Mouse (Mus musculus): ENCODE results near the gene Galnt17.
A peak's percentile ranks its signal among the peaks of the same experiment; 100 is the strongest.

Gene Galnt17

GRCm38 (mm10) chr5:131120296-131120840 is 187.9 kb downstream of the Galnt17 start:
- no peak for DNase-seq (ENCODE audit: low spot score in 2 of 2)

GRCm38 (mm10) chr5:131119896-131120295 is 188.4 kb downstream of the Galnt17 start:
- no peak for DNase-seq (ENCODE audit: low spot score in 2 of 2)

- no peak for DNase-seq (ENCODE audit: low spot score in 2 of 2)
Observed at GRCm38 (mm10) chr5:131117391-131118040, 190.8 kb downstream of the Galnt17 start.

GRCm38 (mm10) chr5:131113850-131114470 is 194.3 kb downstream of the Galnt17 start:
- peak; percentile 27 to 49 for DNase-seq (ENCODE audit: low spot score in 2 of 2)

GRCm38 (mm10) chr5:131107188-131107587 is 201.1 kb downstream of the Galnt17 start:
- DNase-seq (ENCODE audit: low spot score in 2 of 2): no peak

- DNase-seq (ENCODE audit: low spot score in 2 of 2): no peak
Observed at GRCm38 (mm10) chr5:131096824-131097223, 211.5 kb downstream of the Galnt17 start.

GRCm38 (mm10) chr5:131095635-131096034 is 212.7 kb downstream of the Galnt17 start:
- no peak for DNase-seq (ENCODE audit: low spot score in 2 of 2)

GRCm38 (mm10) chr5:131094771-131095170 is 213.5 kb downstream of the Galnt17 start:
- DNase-seq (ENCODE audit: low spot score in 2 of 2): no peak

GRCm38 (mm10) chr5:131094138-131094537 is 214.2 kb downstream of the Galnt17 start:
- DNase-seq (ENCODE audit: low spot score in 2 of 2): no peak

- DNase-seq (ENCODE audit: low spot score in 2 of 2): peak in 1 of 2 experiments; percentile 47
Observed at GRCm38 (mm10) chr5:131089876-131090275, 218.4 kb downstream of the Galnt17 start.

- DNase-seq (ENCODE audit: low spot score in 2 of 2): no peak
Observed at GRCm38 (mm10) chr5:131088866-131089265, 219.4 kb downstream of the Galnt17 start.

GRCm38 (mm10) chr5:131083072-131083657 is 225.1 kb downstream of the Galnt17 start:
- DNase-seq (ENCODE audit: low spot score in 2 of 2): peak in 1 of 2 experiments; percentile 31

GRCm38 (mm10) chr5:131077682-131078081 is 230.6 kb downstream of the Galnt17 start:
- no peak for DNase-seq (ENCODE audit: low spot score in 2 of 2)

GRCm38 (mm10) chr5:131075795-131076194 is 232.5 kb downstream of the Galnt17 start:
- no peak for DNase-seq (ENCODE audit: low spot score in 2 of 2)

GRCm38 (mm10) chr5:131074295-131074694 is 234.0 kb downstream of the Galnt17 start:
- no peak for DNase-seq (ENCODE audit: low spot score in 2 of 2)

GRCm38 (mm10) chr5:131065174-131065573 is 243.1 kb downstream of the Galnt17 start:
- peak; percentile 44 for DNase-seq (ENCODE audit: low spot score in 2 of 2)

GRCm38 (mm10) chr5:131048505-131048904 is 259.8 kb downstream of the Galnt17 start:
- DNase-seq (ENCODE audit: low spot score in 2 of 2): no peak

- no peak for DNase-seq (ENCODE audit: low spot score in 2 of 2)
Observed at GRCm38 (mm10) chr5:131043130-131043529, 265.2 kb downstream of the Galnt17 start.

GRCm38 (mm10) chr5:131040441-131040840 is 267.9 kb downstream of the Galnt17 start:
- DNase-seq (ENCODE audit: low spot score in 2 of 2): no peak

- DNase-seq (ENCODE audit: low spot score in 2 of 2): no peak
Observed at GRCm38 (mm10) chr5:131039611-131040313, 268.5 kb downstream of the Galnt17 start.

- peak in 1 of 2 experiments; percentile 35 for DNase-seq (ENCODE audit: low spot score in 2 of 2)
Observed at GRCm38 (mm10) chr5:131024506-131024905, 283.8 kb downstream of the Galnt17 start.

- peak in 1 of 2 experiments; percentile 31 for DNase-seq (ENCODE audit: low spot score in 2 of 2)
Observed at GRCm38 (mm10) chr5:131022396-131022993, 285.8 kb downstream of the Galnt17 start.

Measured in right cerebral cortex, postnatal 10 days (tissue).